Mouse (Mus musculus): Measurements from ENCODE around the gene Krt87. TPM values are rescaled to one million over a fixed set of nuclear protein-coding genes. Genes with fewer than 3 reads are reported as not detected.

Krt87 gene
- polyA plus RNA-seq, 1 experiment from 2014 or later, result 0.24 TPM

- Histone ChIP-seq H3K27ac (no peak overlapping the region), H3K27me3 (replicated peaks) (no peaks in the 10 kb centered on the region), H3K9ac (no peak overlapping the region), H3K4me2 (no peak overlapping the region), H3K4me1 (peaks cover 10% of the 10 kb centered on the region), H3K36me3 (no peaks in the 10 kb centered on the region), H3K9me3 (no peaks in the 10 kb centered on the region), H3K4me3 (replicated peaks) (no peak overlapping the region)
- ATAC-seq (ENCODE audit: insufficient read depth, low FRiP score, low read depth), result no peak
- 84% methylated on average over 6 of the region's 6 CpGs for WGBS
These were observed 53.5 kb downstream of the Krt87 start for GRCm38 (mm10) chr15:101385064-101385463.

- Histone ChIP-seq H3K9me3 (no peaks in the 10 kb centered on the region), H3K27ac (no peak overlapping the region), H3K27me3 (replicated peaks) (no peaks in the 10 kb centered on the region), H3K4me2 (no peak overlapping the region), H3K4me3 (replicated peaks) (no peak overlapping the region), H3K4me1 (peaks cover 10% of the 10 kb centered on the region), H3K36me3 (no peaks in the 10 kb centered on the region), H3K9ac (no peak overlapping the region)
- no peak for ATAC-seq (ENCODE audit: insufficient read depth, low FRiP score, low read depth)
- WGBS, result 75% methylated on average over 7 of the region's 7 CpGs
These were observed 54.0 kb downstream of the Krt87 start for GRCm38 (mm10) chr15:101384610-101385009.

GRCm38 (mm10) chr15:101382811-101383210 lies 55.8 kb downstream of the Krt87 start:
- H3K27ac ChIP-seq, result no peak overlapping the region
- peaks cover 10% of the 10 kb centered on the region for H3K4me1 ChIP-seq
- H3K4me3 ChIP-seq (replicated peaks), result no peak overlapping the region
- no peak for ATAC-seq (ENCODE audit: insufficient read depth, low FRiP score, low read depth)
- no peaks in the 10 kb centered on the region for H3K36me3 ChIP-seq
- H3K9me3 ChIP-seq, result no peaks in the 10 kb centered on the region
- no peaks in the 10 kb centered on the region for H3K27me3 ChIP-seq (replicated peaks)
- H3K9ac ChIP-seq, result no peak overlapping the region
- whole genome bisulfite sequencing, result 84% methylated on average over 11 of the region's 11 CpGs
- no peak overlapping the region for H3K4me2 ChIP-seq

- Histone ChIP-seq H3K27me3 (replicated peaks) (no peaks in the 10 kb centered on the region), H3K9me3 (no peaks in the 10 kb centered on the region), H3K4me2 (0 out of 2 replicates have a peak overlapping the region, but pooled peaks have one; percentile 3), H3K4me1 (peaks cover 13% of the 10 kb centered on the region), H3K36me3 (no peaks in the 10 kb centered on the region), H3K27ac (0 out of 2 replicates have a peak overlapping the region, but pooled peaks have one; percentile 4), H3K9ac (no peak overlapping the region), H3K4me3 (replicated peaks) (no peak overlapping the region)
- ATAC-seq (ENCODE audit: insufficient read depth, low FRiP score, low read depth), result no peak
- WGBS, result 37% methylated on average over 9 of the region's 9 CpGs
These were observed 56.8 kb downstream of the Krt87 start for GRCm38 (mm10) chr15:101381758-101382157.

Other genes starting within 250 kb of the Krt87 start
- gene Grasp, start 214.6 kb downstream of the Krt87 start, polyA plus RNA-seq (2015; fragmentation: Nextera tagmentation; extraction: Ambion mirVana), result 6.0 and 7.3 TPM in 2 replicates
- gene Nr4a1, start 184.5 kb downstream of the Krt87 start, polyA plus RNA-seq (2015; fragmentation: Nextera tagmentation; extraction: Ambion mirVana), result 10.6 and 11.2 TPM in 2 replicates
- 66.0 and 66.4 TPM in 2 replicates for gene Atg101, start 154.5 kb downstream of the Krt87 start, polyA plus RNA-seq (2015; fragmentation: Nextera tagmentation; extraction: Ambion mirVana)
- 9.5 and 11.6 TPM in 2 replicates for gene 6030408B16Rik, start 145.6 kb downstream of the Krt87 start, polyA plus RNA-seq (2015; fragmentation: Nextera tagmentation; extraction: Ambion mirVana)
- 7.7 and 12.7 TPM in 2 replicates for gene Krt80, start 68.6 kb downstream of the Krt87 start, polyA plus RNA-seq (2015; fragmentation: Nextera tagmentation; extraction: Ambion mirVana)
- gene Krt7, start 27.8 kb downstream of the Krt87 start, polyA plus RNA-seq (2015; fragmentation: Nextera tagmentation; extraction: Ambion mirVana), result 172 and 231 TPM in 2 replicates
- gene Krt88, start 8.9 kb upstream of the Krt87 start, polyA plus RNA-seq (2015; fragmentation: Nextera tagmentation; extraction: Ambion mirVana), result 0.14 TPM in 1 of 2 replicates, not detected in the other
- not detected in 2 replicates for gene Krt81, start 24.9 kb upstream of the Krt87 start, polyA plus RNA-seq (2015; fragmentation: Nextera tagmentation; extraction: Ambion mirVana)
- 0.06 TPM in 1 of 2 replicates, not detected in the other for gene Krt86, start 34.7 kb upstream of the Krt87 start, polyA plus RNA-seq (2015; fragmentation: Nextera tagmentation; extraction: Ambion mirVana)
- 0.10 and 0.30 TPM in 2 replicates for gene Krt83, start 52.7 kb upstream of the Krt87 start, polyA plus RNA-seq (2015; fragmentation: Nextera tagmentation; extraction: Ambion mirVana)
- gene Gm49425, start 78.5 kb upstream of the Krt87 start, polyA plus RNA-seq (2015; fragmentation: Nextera tagmentation; extraction: Ambion mirVana), result not detected in 2 replicates
- gene Krt84, start 94.0 kb upstream of the Krt87 start, polyA plus RNA-seq (2015; fragmentation: Nextera tagmentation; extraction: Ambion mirVana), result not detected in 2 replicates
- gene Krt82, start 111.9 kb upstream of the Krt87 start, polyA plus RNA-seq (2015; fragmentation: Nextera tagmentation; extraction: Ambion mirVana), result not detected in 2 replicates
- 0.10 and 0.19 TPM in 2 replicates for gene Krt90, start 124.1 kb upstream of the Krt87 start, polyA plus RNA-seq (2015; fragmentation: Nextera tagmentation; extraction: Ambion mirVana)
- gene Krt75, start 135.1 kb upstream of the Krt87 start, polyA plus RNA-seq (2015; fragmentation: Nextera tagmentation; extraction: Ambion mirVana), result 0.21 and 0.34 TPM in 2 replicates
- gene Gm5414, start 189.4 kb upstream of the Krt87 start, polyA plus RNA-seq (2015; fragmentation: Nextera tagmentation; extraction: Ambion mirVana), result not detected in 2 replicates
- 0.08 TPM in 1 of 2 replicates, not detected in the other for gene Gm5478, start 208.6 kb upstream of the Krt87 start, polyA plus RNA-seq (2015; fragmentation: Nextera tagmentation; extraction: Ambion mirVana)
- 1.4 and 3.4 TPM in 2 replicates for gene Krt6b, start 241.5 kb upstream of the Krt87 start, polyA plus RNA-seq (2015; fragmentation: Nextera tagmentation; extraction: Ambion mirVana)

Data from stomach, embryonic 15.5 days (tissue).